Mouse (Mus musculus) Patski (cell line): ENCODE measurements around the gene Ripk4. TPM values are rescaled to one million over a fixed set of nuclear protein-coding genes. Genes with fewer than 3 reads are reported as not detected.

Experiments
- ATAC-seq: fragments of 100-300 bp; one replicate; pipeline ENCODE4 v1.8.0; 2021
- CTCF ChIA-PET: fragments of 350-600 bp; sonication (Branson Sonifier 250); formaldehyde crosslinking; loops from one replicate; lab custom pipeline; 2022; ENCODE audit warnings: inconsistent platforms; lab: Charles Lee
- POLR2A ChIA-PET: fragments of 350-600 bp; sonication (Branson Sonifier 250); formaldehyde crosslinking; loops from one replicate; lab custom pipeline; 2022; ENCODE audit warnings: antibody characterized with exemption, inconsistent platforms; lab: Charles Lee
- DNase-seq: peaks from one replicate; pipeline ENCODE4 v3.0.0-alpha.2; 2011; ENCODE audit warnings: low read depth, low spot score
- H3K27me3 ChIP-seq: fragments of 371-371 bp; one replicate; pipeline ENCODE4 v1.5.1; 2021
- CTCF ChIP-seq: fragments of 100-300 bp; IDR thresholded peaks from one replicate; pipeline ENCODE4 v1.5.1; 2021
- in situ Hi-C: fragments of 300-500 bp; cut with MboI; formaldehyde crosslinking; loops from 3 replicates; pipeline ENCODE4 v1.11.1; 2018; ENCODE audit warnings: low pct_unique_long_range_greater_than_20kb, mixed read lengths
- polyA plus RNA-seq: library from polyadenylated mRNA; unstranded; gene quantifications from one replicate; pipeline ENCODE4 v1.2.3, GENCODE M21; 2021

Gene Ripk4
- polyA plus RNA-seq: 2.3 TPM

GRCm38 (mm10) chr16:97763061-97763989, at the start of gene Ripk4:
Gene Ripk4, minus strand, starts transcription at chr16:97763787.
- TF ChIP-seq CTCF: no peak
- in situ Hi-C loops: no loop called here
- ATAC-seq: peak; percentile 13
- ChIA-PET POLR2A (no interaction called here), CTCF (no interaction called here)
- DNase-seq: no peak
- no peaks in the 10 kb centered on the region for H3K27me3 ChIP-seq

- DNase-seq (no peak), ATAC-seq (no peak)
- CTCF ChIA-PET: interaction anchor here (1.4 to 3.1 kb wide), 3 partner anchors 8 to 20 kb away, joined by 3 to 7 read pairs (median 6); no protein-coding TSS in a partner anchor
- no peak for TF ChIP-seq CTCF
- in situ Hi-C loops: no loop called here
- POLR2A ChIA-PET: no interaction called here
- no peaks in the 10 kb centered on the region for H3K27me3 ChIP-seq
Measured at GRCm38 (mm10) chr16:97808881-97809280, 45.3 kb upstream of the Ripk4 start.

- no peaks in the 10 kb centered on the region for H3K27me3 ChIP-seq
- in situ Hi-C loops: no loop called here
- ChIA-PET POLR2A (no interaction called here), CTCF (interaction anchor here (1.1 to 3.1 kb wide), 5 partner anchors 12 to 40 kb away, joined by 3 to 7 read pairs (median 5); no protein-coding TSS in a partner anchor)
- ATAC-seq: no peak
- no peak for TF ChIP-seq CTCF
- no peak for DNase-seq
Measured at GRCm38 (mm10) chr16:97805646-97806045, 42.1 kb upstream of the Ripk4 start.

GRCm38 (mm10) chr16:97804680-97805547, 41.3 kb upstream of the Ripk4 start:
- in situ Hi-C loops: loop anchor here (5.0 kb wide), 1 partner anchor 77 kb away; no protein-coding TSS in a partner anchor
- DNase-seq: peak; percentile 27
- no peaks in the 10 kb centered on the region for H3K27me3 ChIP-seq
- ATAC-seq: no peak
- CTCF ChIA-PET: interaction anchor here (1.1 to 1.9 kb wide), 6 partner anchors 11 to 75 kb away, joined by 3 to 6 read pairs (median 3); no protein-coding TSS in a partner anchor
- peak; percentile 93 for TF ChIP-seq CTCF
- POLR2A ChIA-PET: no interaction called here

- in situ Hi-C loops: no loop called here
- ChIA-PET POLR2A (no interaction called here), CTCF (no interaction called here)
- no peaks in the 10 kb centered on the region for H3K27me3 ChIP-seq
- DNase-seq (no peak), ATAC-seq (no peak)
- no peak for TF ChIP-seq CTCF
Measured at GRCm38 (mm10) chr16:97797950-97798869, 34.6 kb upstream of the Ripk4 start.

GRCm38 (mm10) chr16:97797212-97797611, 33.6 kb upstream of the Ripk4 start:
- no peaks in the 10 kb centered on the region for H3K27me3 ChIP-seq
- ATAC-seq (no peak), DNase-seq (no peak)
- POLR2A ChIA-PET: no interaction called here
- in situ Hi-C loops: no loop called here
- no peak for TF ChIP-seq CTCF
- CTCF ChIA-PET: no interaction called here

GRCm38 (mm10) chr16:97794256-97794655, 30.7 kb upstream of the Ripk4 start:
- no peak for TF ChIP-seq CTCF
- in situ Hi-C loops: no loop called here
- no peaks in the 10 kb centered on the region for H3K27me3 ChIP-seq
- ATAC-seq: no peak
- no peak for DNase-seq
- POLR2A ChIA-PET: no interaction called here
- CTCF ChIA-PET: interaction anchor here (1.2 to 2.0 kb wide), 2 partner anchors 11 to 123 kb away, joined by 3 to 6 read pairs; no protein-coding TSS in a partner anchor

- no peak for ATAC-seq
- DNase-seq: no peak
- ChIA-PET POLR2A (no interaction called here), CTCF (no interaction called here)
- in situ Hi-C loops: loop anchor here (10.0 kb wide), 2 partner anchors 188 to 258 kb away; no protein-coding TSS in a partner anchor
- no peak for TF ChIP-seq CTCF
- H3K27me3 ChIP-seq: no peaks in the 10 kb centered on the region
Measured at GRCm38 (mm10) chr16:97783057-97783456, 19.5 kb upstream of the Ripk4 start.

GRCm38 (mm10) chr16:97778353-97779025, 14.9 kb upstream of the Ripk4 start:
- in situ Hi-C loops: no loop called here
- ChIA-PET POLR2A (no interaction called here), CTCF (interaction anchor here (0.7 to 1.6 kb wide), 6 partner anchors 9 to 108 kb away, joined by 3 to 5 read pairs (median 4); no protein-coding TSS in a partner anchor)
- TF ChIP-seq CTCF: peak; percentile 97
- no peaks in the 10 kb centered on the region for H3K27me3 ChIP-seq
- DNase-seq: peak; percentile 62
- ATAC-seq: peak; percentile 99
